Mouse (Mus musculus): Measurements from ENCODE around the gene Jun.

Jun gene

DNA sequence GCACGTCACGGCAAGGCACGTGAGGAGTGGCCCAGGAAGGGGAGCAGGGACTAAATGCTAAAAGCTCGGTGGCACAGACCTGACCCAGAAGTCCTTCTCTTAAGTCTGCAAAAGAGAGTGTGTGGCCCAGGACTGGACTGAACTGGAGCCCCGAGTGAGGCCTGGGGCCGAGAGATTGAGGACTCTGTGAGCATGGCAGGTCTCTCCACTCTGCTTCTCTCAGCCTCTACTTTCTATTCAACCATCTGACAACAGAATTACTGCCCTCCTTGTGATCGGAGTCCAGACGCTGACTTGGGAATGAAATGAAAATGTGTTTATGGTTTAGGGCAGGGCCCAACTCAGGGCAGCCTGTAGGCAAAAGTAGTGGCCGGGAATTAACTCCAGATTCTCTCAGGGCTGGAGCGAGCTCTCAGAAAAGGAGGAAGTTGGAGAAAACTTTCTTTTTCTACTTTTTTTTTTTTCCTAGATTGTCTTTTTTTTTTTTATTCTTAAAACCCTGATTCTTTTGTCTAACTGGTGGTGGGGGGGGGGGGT is 21.3 kb upstream of the Jun start:
- DNase-seq (ENCODE audit: low spot score), result no peak

DNA sequence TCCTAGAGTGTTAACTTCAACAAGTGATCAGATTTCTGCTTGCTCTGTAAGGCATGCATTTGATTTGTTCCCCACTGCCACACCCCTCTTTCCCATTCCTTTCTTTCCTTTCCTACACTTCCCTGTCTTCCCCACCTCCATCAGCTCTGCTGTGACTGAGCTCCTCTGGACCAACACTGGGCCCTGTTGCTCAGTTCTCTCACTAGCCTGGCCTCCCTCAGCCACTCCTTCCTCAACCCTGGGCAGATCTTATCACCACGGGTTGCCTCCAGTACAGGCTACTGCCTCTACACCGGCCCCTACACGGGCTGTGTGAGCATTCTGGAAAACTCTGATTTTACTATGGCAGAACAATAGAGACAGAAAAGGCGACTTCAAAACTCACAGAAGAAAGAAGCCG is 18.4 kb upstream of the Jun start:
- no peak for DNase-seq (ENCODE audit: low spot score)

DNA sequence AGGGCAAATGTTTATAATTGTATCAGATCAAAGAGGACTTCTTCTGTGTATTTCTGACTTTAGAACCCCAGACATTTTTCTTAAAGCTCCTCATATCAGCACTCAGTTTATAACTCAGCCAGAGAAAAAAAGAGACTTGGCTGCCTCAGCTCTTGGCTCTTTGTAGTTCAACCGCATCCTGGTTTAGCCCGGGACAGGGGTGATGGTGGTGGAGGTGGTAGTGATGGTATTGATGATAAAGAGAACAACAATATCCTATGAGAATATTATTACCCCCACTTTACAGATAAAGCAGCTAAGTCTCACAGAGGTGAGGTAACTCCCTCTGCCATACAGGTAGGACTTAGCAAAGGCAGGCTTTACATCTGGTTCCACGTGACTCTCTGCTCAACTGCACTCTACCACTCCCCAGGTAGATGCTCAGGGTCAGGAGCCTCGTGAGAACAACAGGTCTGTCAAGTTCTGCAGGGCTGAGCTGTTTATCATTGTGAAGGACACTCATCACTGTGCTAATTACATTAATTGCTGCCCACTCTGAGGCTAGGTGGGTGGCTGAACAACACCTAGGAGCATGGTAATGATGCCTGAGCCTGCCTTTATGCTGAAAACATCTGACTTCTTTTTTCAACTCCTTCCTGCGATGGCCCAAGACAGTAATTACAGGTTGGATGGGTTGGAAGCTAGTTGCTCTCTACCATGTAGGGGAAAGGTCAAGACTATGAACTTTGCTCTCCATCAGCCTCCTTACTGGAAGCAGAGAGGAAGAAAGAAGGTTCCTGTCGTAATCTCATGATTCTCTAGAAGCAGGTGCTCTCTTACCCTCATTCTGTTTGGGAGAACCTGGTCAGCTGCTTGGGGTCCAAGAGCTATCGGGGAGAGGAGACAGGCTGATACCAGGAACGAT is 16.3 kb upstream of the Jun start:
- DNase-seq (ENCODE audit: low spot score), result no peak

DNA sequence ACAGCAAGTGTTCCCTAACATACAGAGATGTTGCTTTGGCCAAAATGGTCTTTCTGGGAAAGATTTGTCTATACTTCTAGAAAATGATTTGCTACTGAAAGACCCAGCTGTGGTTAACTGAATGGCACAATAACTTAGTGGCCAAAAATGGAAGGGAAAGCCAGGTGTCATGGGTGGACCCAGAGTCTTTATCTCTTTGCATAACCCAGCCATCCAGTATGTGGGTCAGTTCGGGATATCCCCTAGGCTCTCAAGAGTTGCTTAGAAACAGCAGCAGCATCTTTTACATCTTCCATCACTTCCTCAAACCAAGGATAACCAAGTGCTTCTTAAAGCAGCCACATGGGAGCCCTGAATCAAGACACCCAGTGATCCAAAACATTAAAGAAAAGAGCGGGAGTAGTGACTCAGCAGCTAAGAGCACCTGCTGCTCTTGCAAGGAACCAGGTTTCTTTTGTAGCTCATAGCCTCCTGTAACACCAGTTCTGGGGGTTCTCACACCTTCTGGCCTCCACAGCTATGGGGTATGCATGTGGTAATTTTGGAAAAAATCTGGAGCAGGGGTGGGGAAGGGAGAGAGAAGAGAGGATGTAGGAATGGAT is 11.7 kb upstream of the Jun start:
- DNase-seq (ENCODE audit: low spot score), result no peak

GRCm38 (mm10) chr4:95062873-95063272 is 10.9 kb upstream of the Jun start:
- DNase-seq (ENCODE audit: low spot score), result no peak

- no peak for DNase-seq (ENCODE audit: low spot score)
These were observed 5.2 kb upstream of the Jun start for GRCm38 (mm10) chr4:95057264-95057663.

DNA sequence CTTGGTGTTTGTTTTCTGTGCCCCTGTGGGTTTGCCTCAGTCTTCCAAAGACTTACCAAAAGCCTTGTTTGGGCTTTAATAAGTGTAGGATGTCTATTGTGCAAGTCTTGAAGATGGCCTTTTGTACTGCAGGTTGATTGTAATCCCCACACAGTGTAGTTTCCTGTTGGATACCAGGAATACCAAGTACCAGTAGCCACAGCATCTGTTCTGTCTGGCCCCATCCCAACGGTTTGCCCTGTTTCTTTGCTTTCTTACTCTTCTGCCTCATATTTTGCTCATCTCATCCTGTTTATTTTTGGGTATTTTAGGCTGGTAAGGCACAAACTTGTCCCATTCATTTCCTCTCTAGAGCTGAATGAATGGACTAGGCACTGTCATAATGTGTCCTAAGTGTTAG is 3.3 kb upstream of the Jun start:
- DNase-seq (ENCODE audit: low spot score), result no peak

- no peak for DNase-seq (ENCODE audit: low spot score)
These were observed 2.3 kb upstream of the Jun start for GRCm38 (mm10) chr4:95054336-95054735.

DNA sequence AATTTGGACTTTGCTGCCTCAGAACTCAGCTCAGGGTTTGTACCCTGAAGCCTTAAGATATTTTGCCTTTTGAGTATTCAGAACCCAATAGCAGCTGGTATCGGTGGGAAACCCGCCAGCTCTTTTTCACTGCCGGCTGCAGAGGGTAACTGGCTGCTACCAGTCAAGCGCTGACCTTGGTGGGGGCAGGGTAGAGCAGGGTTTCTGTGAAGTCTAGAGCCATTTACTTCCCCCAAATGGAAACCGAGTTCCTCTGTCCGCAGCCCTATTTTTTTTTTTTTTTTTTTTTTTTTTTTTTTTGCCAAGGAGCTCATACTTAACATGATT is 1.7 kb upstream of the Jun start:
- peak; percentile 35 for DNase-seq (ENCODE audit: low spot score)

GRCm38 (mm10) chr4:95053041-95053790 is 1.2 kb upstream of the Jun start:
- DNase-seq (ENCODE audit: low spot score), result peak; percentile 67

DNA sequence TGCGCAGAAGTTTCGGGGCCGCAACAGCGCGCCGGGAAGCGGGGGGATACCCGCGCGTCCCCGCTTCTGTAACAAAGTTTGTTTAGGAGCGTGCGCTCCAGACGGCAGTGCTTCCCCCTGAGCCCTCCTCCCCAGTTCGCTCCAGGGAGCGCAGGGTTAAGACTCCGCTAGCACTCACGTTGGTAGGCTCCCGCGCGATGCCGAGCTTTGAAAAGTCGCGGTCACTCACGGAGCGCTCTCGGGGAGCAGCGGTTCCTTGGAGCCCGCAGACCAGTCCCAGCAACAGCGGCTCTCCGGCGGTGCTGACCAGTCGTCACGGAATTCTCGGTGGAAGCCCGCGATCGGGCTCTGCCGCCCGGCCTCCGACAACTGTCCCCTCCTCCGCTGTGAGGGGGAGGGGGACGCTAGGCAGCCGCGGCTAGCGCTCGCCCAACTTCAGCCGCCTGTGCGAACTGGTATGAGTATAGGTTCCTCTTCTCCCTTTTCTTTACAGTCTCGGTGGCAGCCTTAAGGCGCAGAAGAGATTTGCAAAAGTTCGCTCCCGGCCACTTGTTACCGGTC is 631 bp downstream of the Jun start:
- DNase-seq (ENCODE audit: low spot score), result peak; percentile 48

DNA sequence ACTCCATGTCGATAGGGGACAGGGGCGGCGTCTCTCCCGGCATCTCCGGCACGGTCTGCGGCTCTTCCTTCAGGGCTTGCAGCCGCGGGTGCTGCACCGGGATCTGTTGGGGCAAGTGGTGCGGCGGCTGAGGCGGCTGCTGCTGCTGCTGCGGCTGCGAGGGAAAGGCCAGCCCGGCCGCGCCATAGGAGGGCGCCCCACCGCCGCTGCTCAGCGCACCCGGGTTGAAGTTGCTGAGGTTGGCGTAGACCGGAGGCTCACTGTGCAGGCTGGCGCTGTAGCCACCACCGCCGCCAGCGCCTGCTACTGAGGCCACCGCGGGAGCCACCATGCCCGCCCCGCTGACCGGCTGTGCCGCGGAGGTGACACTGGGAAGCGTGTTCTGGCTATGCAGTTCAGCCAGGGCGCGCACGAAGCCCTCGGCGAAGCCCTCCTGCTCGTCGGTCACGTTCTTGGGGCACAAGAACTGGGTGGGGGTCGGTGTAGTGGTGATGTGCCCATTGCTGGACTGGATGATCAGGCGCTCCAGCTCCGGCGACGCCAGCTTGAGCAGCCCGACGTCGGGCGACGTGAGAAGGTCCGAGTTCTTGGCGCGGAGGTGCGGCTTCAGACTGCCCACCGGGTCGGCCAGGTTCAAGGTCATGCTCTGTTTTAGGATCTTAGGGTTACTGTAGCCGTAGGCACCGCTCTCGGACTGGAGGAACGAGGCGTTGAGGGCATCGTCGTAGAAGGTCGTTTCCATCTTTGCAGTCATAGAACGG is 1.3 kb downstream of the Jun start:
- DNase-seq (ENCODE audit: low spot score), result peak; percentile 63

DNA sequence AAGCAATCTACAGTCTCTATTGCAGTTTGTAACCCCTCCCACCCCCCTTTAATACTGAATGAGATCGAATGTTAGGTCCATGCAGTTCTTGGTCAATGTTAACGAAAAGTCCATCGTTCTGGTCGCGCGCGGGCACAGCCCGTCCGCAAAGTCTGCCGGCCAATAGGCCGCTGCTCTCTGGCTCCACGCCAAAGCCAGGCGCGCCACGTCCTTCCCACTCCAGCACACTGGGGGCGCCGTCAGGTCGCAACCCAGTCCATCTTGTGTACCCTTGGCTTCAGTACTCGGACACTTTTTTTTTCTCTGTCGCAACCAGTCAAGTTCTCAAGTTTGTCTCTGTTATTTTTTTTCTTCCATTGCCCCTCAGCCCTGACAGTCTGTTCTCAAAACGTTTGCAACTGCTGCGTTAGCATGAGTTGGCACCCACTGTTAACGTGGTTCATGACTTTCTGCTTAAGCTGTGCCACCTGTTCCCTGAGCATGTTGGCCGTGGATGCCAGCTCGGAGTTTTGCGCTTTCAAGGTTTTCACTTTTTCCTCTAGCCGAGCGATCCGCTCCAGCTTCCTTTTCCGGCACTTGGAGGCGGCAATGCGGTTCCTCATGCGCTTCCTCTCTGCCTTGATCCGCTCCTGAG is 2.0 kb downstream of the Jun start:
- peak; percentile 55 for DNase-seq (ENCODE audit: low spot score)

- DNase-seq (ENCODE audit: low spot score), result no peak
These were observed 2.9 kb downstream of the Jun start for GRCm38 (mm10) chr4:95049153-95049552.

GRCm38 (mm10) chr4:95048731-95049100 is 3.3 kb downstream of the Jun start:
- no peak for DNase-seq (ENCODE audit: low spot score)

- no peak for DNase-seq (ENCODE audit: low spot score)
These were observed 3.8 kb downstream of the Jun start for GRCm38 (mm10) chr4:95048021-95048730.

GRCm38 (mm10) chr4:95045133-95045532 is 6.9 kb downstream of the Jun start:
- no peak for DNase-seq (ENCODE audit: low spot score)

DNA sequence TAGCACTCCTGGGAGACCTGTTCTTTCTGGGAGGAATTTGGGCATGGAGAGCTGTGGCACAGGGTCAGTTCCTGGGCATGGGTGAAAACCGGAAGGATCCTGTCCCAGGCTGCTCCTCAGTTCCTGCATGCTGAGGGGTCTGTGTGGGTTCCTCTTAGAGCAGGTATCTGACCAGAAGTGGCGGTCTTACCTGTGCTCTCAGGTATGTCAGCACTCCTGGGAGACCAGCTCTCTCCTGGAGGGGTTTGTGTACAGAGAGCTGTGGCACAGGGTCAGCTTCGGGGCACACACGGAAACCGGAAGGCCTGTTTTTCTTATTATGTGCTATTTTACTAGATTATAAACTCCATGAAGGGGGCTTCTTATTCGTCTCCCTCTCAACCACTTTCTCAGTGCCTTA is 7.3 kb downstream of the Jun start:
- DNase-seq (ENCODE audit: low spot score), result no peak

DNA sequence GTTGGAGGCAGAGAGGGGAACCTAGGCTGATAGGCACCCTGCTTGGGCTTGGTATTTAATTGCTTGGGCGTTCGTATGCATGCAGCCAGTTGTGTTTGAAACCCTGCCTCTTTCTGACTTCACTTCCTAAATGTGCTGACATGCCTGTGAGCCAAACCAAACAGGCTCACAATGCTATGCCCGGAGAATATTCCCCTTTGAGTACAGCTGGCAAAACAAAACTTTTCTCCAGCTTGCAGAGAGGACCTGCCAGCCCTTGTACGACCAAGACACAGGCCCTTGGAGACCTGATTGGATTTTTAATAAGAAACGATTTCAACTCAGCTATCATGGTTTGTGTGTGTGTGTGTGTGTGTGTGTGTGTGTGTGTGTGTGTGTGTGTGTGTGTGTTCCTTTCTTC is 14.0 kb downstream of the Jun start:
- DNase-seq (ENCODE audit: low spot score), result no peak

DNA sequence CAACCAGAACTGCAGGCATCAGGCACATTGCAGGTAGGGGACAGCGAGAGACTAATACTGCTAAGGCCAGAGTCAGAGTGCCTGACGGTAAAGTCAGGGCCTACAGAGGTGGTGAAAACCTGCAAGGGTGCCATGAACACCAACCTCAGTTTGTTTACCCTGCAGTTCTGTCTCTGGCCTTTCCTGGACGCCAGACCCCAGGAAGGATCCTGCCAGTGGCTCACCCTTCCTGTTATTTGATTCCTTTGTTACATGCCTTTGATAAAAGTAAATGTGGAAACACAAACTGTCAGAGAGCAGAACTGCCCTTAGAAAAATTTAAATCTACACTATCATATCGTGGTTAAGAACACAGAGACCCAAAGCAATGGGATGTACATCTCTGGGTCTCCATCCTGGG is 20.9 kb downstream of the Jun start:
- no peak for DNase-seq (ENCODE audit: low spot score)

Data from ovary, postnatal 10 days (tissue).